Mouse (Mus musculus) neural tube, embryonic 11.5 days (tissue): ENCODE results near the gene Noa1. TPM values are rescaled to one million over a fixed set of nuclear protein-coding genes. Genes with fewer than 3 reads are reported as not detected.

Experiments used
- ATAC-seq: fragments of 200-750 bp; cut with Nextera tagmentation; 2 replicates; pipeline ENCODE4 v1.8.0; 2017; ENCODE audit warnings: moderate number of reproducible peaks, mild to moderate bottlenecking, moderate TSS enrichment, moderate library complexity; ENCODE audit not compliant: insufficient read depth, low FRiP score, low TSS enrichment
- DNase-seq: peaks from one replicate; pipeline ENCODE4 v3.0.0-alpha.2; 2015; ENCODE audit warnings: low spot score
- H3K27ac ChIP-seq: fragments of 300-500 bp; sonication (generic); 2 replicates; pipeline ENCODE4 v1.5.1; 2014; ENCODE audit warnings: low read depth, mild to moderate bottlenecking, low read length
- H3K27me3 ChIP-seq: fragments of 300-500 bp; sonication (generic); 2 replicates; pipeline ENCODE4 v1.6.1; 2014; ENCODE audit warnings: mild to moderate bottlenecking, low read length, mixed read lengths; ENCODE audit not compliant: control insufficient read depth, insufficient read depth
- H3K36me3 ChIP-seq: fragments of 300-500 bp; sonication (generic); 2 replicates; pipeline ENCODE4 v1.6.1; 2014; ENCODE audit warnings: mild to moderate bottlenecking, low read length, moderate library complexity, mixed read lengths; ENCODE audit not compliant: control insufficient read depth, insufficient read depth
- H3K4me1 ChIP-seq: fragments of 300-500 bp; sonication (generic); 2 replicates; pipeline ENCODE4 v1.6.1; 2014; ENCODE audit warnings: low read length, mixed read lengths; ENCODE audit not compliant: control insufficient read depth, insufficient read depth
- H3K4me2 ChIP-seq: fragments of 300-500 bp; sonication (generic); 2 replicates; pipeline ENCODE4 v1.6.1; 2014; ENCODE audit warnings: low read depth, mild to moderate bottlenecking, moderate library complexity
- H3K4me3 ChIP-seq: fragments of 300-500 bp; sonication (generic); 2 replicates; pipeline ENCODE4 v1.5.1; 2014; ENCODE audit warnings: low read depth, low read length
- H3K9ac ChIP-seq: fragments of 300-500 bp; sonication (generic); 2 replicates; pipeline ENCODE4 v1.6.1; 2014; ENCODE audit warnings: mild to moderate bottlenecking, low read length
- H3K9me3 ChIP-seq: fragments of 300-500 bp; sonication (generic); 2 replicates; pipeline ENCODE4 v1.6.1; 2016; ENCODE audit warnings: low read length; ENCODE audit not compliant: control insufficient read depth
- WGBS: fragments of 180-500 bp; shearing (Covaris S2); extraction: QIAGEN DNeasy Blood & Tissue Kit; methylation state at CpG from one replicate; pipeline ENCODE4 v1.1.7; 2014; 5-methylcytosine and 5-hydroxymethylcytosine counted together
- polyA plus RNA-seq: library from polyadenylated mRNA; unstranded; fragments of >200 nt; fragmentation: Nextera tagmentation; extraction: Ambion mirVana; gene quantifications from 2 replicates; pipeline ENCODE4 v1.2.1, GENCODE M21; 2014

The Noa1 gene
- polyA plus RNA-seq, 1 experiment from 2014 or later: 33.1 TPM

DNA sequence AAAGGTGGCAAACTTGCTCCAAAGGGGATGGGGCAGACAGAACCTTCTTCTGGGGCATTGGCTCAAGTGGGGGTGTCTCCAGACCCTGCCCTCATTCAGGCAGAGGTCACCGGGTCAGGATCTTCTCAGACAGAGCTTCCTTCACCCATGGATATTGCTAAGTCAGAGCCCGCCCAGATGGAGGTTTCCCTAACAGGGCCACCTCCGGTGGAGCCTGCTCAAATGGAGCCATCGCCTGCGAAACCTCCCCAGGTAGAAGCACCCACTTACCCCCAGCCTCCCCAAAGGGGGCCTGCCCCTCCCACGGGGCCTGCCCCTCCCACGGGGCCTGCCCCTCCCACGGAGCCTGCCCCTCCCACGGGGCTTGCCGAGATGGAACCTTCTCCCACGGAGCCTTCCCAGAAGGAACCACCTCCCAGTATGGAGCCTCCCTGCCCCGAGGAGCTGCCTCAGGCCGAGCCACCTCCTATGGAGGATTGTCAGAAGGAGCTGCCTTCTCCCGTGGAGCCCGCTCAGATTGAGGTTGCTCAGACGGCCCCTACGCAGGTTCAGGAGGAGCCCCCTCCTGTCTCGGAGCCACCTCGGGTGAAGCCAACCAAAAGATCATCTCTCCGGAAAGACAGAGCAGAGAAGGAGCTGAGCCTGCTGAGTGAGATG, 28.2 kb downstream of the Noa1 start:
- ATAC-seq (no peak), DNase-seq (no peak)
- Histone ChIP-seq H3K9ac (no peak overlapping the region), H3K27me3 (no peaks in the 10 kb centered on the region), H3K27ac (no peak overlapping the region), H3K4me1 (no peaks in the 10 kb centered on the region), H3K4me2 (no peak overlapping the region), H3K36me3 (peaks cover 22% of the 10 kb centered on the region), H3K4me3 (no peak overlapping the region), H3K9me3 (no peaks in the 10 kb centered on the region)
- 91% methylated on average over 20 of the region's 20 CpGs for WGBS

DNA sequence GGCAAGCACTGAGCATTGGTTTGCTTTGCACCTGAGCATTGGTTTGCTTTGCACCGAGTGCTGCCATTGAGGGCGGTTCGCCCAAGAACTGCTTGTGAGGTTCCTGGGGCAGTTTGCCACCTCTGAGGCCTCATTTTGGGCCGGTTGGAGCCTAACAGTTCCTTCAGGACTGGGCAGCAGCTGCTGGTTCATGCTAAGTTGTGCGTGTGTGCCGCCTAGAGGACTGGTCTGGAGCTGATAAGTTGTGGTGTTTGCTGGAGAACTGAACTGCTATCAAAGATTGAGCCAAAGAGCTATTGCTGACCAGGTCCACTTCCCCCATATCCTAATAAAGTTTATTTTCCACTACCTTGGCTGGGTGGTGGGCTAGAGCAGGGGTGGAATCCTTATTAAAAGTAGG, 32.7 kb downstream of the Noa1 start:
- Histone ChIP-seq H3K4me1 (no peaks in the 10 kb centered on the region), H3K9ac (no peak overlapping the region), H3K27me3 (no peaks in the 10 kb centered on the region), H3K27ac (no peak overlapping the region), H3K4me3 (no peak overlapping the region), H3K36me3 (peaks cover 29% of the 10 kb centered on the region), H3K9me3 (no peaks in the 10 kb centered on the region), H3K4me2 (no peak overlapping the region)
- ATAC-seq: no peak
- no peak for DNase-seq
- 94% methylated on average over 6 of the region's 6 CpGs for WGBS

DNA sequence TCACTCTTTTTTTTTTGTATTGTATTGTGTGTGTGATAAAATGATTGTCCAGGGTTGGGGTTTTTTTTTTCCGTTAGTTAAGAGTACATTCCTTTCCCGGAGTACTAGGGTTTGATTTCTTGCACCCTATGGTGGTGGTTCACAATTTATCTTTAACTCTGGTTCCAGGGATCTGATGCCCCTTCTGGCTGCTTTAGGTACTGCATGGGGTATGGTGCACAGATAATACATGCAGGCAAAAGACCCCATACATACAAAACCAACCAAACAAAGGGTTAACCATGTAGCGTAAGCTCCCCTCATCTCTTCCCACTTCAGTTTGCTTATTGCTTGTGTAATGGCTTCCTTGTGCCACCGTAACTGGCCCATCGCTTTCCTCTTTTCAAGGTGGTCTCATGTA, 33.9 kb downstream of the Noa1 start:
- H3K27ac ChIP-seq: no peak overlapping the region
- no peaks in the 10 kb centered on the region for H3K9me3 ChIP-seq
- H3K9ac ChIP-seq: no peak overlapping the region
- WGBS: 94% methylated on average over 5 of the region's 5 CpGs
- no peaks in the 10 kb centered on the region for H3K27me3 ChIP-seq
- ATAC-seq: no peak
- peak; percentile 65 for DNase-seq
- H3K4me1 ChIP-seq: no peaks in the 10 kb centered on the region
- no peak overlapping the region for H3K4me3 ChIP-seq
- H3K36me3 ChIP-seq: peaks cover 23% of the 10 kb centered on the region
- H3K4me2 ChIP-seq: no peak overlapping the region

DNA sequence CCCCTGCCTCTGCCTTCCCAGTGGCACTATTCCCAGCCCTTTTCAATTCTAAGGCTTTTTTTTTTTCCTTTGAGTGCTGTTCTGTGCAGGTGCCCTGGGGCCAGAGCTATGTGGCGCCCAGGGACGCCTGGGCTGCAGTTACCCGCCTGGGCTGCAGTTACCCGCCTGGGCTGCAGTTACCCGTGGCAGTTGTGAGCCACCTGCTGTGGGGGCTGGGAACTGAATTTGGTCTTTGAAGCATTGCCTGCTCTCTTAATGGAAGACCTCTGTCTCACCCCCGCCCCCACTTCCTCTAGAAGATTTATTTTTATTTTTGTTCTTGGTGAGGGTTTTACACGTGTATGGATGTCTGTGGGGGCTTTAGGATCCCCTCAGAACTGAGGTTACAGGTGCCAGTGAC, 36.7 kb downstream of the Noa1 start:
- H3K4me1 ChIP-seq: no peaks in the 10 kb centered on the region
- H3K27ac ChIP-seq: no peak overlapping the region
- H3K36me3 ChIP-seq: peaks cover 27% of the 10 kb centered on the region

DNA sequence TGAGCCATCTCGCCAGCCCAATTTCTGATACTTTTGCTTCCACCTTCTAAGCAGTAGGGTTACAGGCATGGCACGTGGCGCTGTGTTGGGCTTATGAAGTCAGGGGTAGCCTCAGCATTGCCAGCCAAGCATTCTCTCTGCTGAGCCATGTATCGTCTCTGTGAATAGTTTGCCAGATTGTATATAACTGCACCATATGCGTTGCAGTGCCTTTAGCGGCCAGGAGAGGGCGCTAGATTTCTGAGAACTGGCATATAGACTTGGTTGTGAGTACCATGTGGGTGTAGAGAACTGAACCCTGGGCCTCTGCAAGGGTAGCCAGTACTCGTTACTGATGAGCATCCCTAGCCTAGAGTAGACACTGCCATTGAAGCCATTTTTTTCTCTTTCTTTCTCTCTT, 40.5 kb downstream of the Noa1 start:
- H3K9ac ChIP-seq: no peak overlapping the region

More for the DNA sequence above, 36.7 kb downstream of the Noa1 start:
- H3K9ac ChIP-seq: no peak overlapping the region
- H3K4me2 ChIP-seq: no peak overlapping the region
- DNase-seq: no peak
- no peak for ATAC-seq
- H3K9me3 ChIP-seq: no peaks in the 10 kb centered on the region
- H3K27me3 ChIP-seq: no peaks in the 10 kb centered on the region
- WGBS: 76% methylated on average over 7 of the region's 7 CpGs
- no peak overlapping the region for H3K4me3 ChIP-seq

DNA sequence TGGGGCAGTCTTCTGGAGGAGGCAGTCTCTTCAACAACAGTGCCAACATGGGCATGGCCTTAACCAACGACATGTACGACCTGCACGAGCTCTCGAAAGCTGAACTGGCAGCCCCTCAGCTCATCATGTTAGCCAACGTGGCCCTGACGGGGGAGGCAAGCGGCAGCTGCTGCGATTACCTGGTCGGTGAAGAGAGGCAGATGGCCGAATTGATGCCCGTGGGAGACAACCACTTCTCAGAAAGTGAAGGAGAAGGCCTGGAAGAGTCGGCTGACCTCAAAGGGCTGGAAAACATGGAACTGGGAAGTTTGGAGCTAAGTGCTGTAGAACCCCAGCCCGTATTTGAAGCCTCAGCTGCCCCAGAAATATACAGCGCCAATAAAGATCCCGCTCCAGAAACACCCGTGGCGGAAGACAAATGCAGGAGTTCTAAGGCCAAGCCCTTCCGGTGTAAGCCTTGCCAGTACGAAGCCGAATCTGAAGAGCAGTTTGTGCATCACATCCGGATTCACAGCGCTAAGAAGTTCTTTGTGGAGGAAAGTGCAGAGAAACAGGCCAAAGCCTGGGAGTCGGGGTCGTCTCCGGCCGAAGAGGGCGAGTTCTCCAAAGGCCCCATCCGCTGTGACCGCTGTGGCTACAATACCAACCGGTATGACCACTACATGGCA, 41.8 kb downstream of the Noa1 start:
- no peaks in the 10 kb centered on the region for H3K4me1 ChIP-seq
- no peak overlapping the region for H3K9ac ChIP-seq
- no peak for ATAC-seq
- H3K27ac ChIP-seq: no peak overlapping the region
- no peaks in the 10 kb centered on the region for H3K9me3 ChIP-seq
- H3K36me3 ChIP-seq: peaks cover 18% of the 10 kb centered on the region
- 95% methylated on average over 30 of the region's 30 CpGs for WGBS
- H3K4me2 ChIP-seq: no peak overlapping the region
- H3K27me3 ChIP-seq: no peaks in the 10 kb centered on the region
- H3K4me3 ChIP-seq: no peak overlapping the region
- no peak for DNase-seq

More for the DNA sequence above, 40.5 kb downstream of the Noa1 start:
- Histone ChIP-seq H3K4me2 (no peak overlapping the region), H3K27ac (no peak overlapping the region), H3K36me3 (peaks cover 26% of the 10 kb centered on the region), H3K4me1 (no peaks in the 10 kb centered on the region), H3K27me3 (no peaks in the 10 kb centered on the region), H3K9me3 (no peaks in the 10 kb centered on the region), H3K4me3 (no peak overlapping the region)
- DNase-seq: no peak
- WGBS: 79% methylated on average over 8 of the region's 8 CpGs
- ATAC-seq: no peak

DNA sequence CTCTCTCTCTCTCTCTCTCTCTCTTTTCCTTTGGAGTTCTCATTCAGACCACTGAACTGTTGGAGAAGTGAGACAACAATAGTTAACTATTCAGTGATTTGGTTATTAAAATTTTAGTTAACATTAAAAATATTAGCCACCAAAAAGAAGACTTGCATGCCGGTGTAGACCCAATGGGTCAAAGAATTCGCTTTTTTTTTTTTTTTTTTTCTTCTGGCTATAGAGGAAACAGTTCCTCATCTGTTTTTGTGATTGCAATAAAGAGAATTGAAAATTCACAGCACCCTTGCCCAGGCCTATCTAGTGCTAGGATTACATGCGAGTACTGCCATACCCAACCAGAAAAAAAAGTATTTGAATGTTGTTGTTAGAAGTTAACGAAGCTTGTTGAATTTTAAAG, 42.4 kb downstream of the Noa1 start:
- Histone ChIP-seq H3K27ac (no peak overlapping the region), H3K36me3 (peaks cover 15% of the 10 kb centered on the region), H3K4me2 (peak overlapping the region; percentile 53), H3K9ac (no peak overlapping the region), H3K4me1 (no peaks in the 10 kb centered on the region), H3K27me3 (no peaks in the 10 kb centered on the region), H3K4me3 (peak overlapping the region; percentile 98), H3K9me3 (no peaks in the 10 kb centered on the region)
- no peak for ATAC-seq
- 68% methylated on average over 4 of the region's 4 CpGs for WGBS
- no peak for DNase-seq

DNA sequence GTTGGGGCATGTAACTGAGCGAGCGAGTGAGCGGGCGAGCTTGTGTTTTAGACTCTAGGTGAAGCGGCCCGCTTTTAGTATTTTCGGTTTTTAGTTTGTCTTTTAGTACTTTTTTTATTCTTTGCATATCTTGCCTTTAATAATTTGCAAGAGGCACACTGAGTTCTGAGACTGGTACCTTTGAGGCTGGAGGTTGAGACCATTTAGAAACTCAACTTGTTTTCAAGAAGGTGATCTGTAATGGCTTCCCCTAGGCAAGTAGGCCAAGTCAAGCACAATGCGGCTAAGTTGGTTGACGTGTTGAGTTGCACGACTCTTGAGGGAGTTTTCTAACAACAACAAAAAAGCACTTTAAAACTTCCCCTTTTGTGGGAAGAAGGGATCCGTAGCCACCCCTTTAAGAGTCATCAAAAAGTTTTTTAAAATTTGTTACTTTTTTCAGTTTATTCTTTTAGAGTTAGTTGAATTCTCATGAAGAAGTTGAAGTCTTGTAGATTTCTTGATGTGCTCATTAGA, 42.9 kb downstream of the Noa1 start:
- WGBS: 3% methylated on average over 11 of the region's 11 CpGs
- Histone ChIP-seq H3K9ac (peak overlapping the region; percentile 96), H3K4me1 (no peaks in the 10 kb centered on the region; the same call in 1 of the 2 replicates), H3K4me3 (peak overlapping the region; percentile 98), H3K9me3 (no peaks in the 10 kb centered on the region), H3K27ac (peak overlapping the region; percentile 94; the same call in 1 of the 2 replicates), H3K27me3 (no peaks in the 10 kb centered on the region), H3K36me3 (peaks cover 15% of the 10 kb centered on the region), H3K4me2 (peak overlapping the region; percentile 53)
- DNase-seq (no peak), ATAC-seq (no peak)
